Mouse (Mus musculus) c-Kit-positive CD71-negative TER-119-negative erythroid progenitor cells, embryonic 14.5 days (primary cell): Measurements from ENCODE around the gene Kank3.
"Not testable (repeated sequence)": the region's sequence is repeated elsewhere in the genome, so short reads cannot be mapped to it uniquely, and the experiment has no call there.

Source experiments
- DNase-seq: peaks from one replicate; pipeline ENCODE4 v3.0.0-alpha.2; 2013; ENCODE audit warnings: low read depth

Kank3 gene

GRCm38 (mm10) chr17:33807181-33807888, 3.0 kb upstream of the Kank3 start:
- DNase-seq, result no peak

GRCm38 (mm10) chr17:33808192-33808591, 2.1 kb upstream of the Kank3 start:
- no peak for DNase-seq

GRCm38 (mm10) chr17:33811142-33811516, 810 bp downstream of the Kank3 start:
- no peak for DNase-seq

- DNase-seq, result no peak
Measured at GRCm38 (mm10) chr17:33812475-33812874, 2.2 kb downstream of the Kank3 start.

- no peak for DNase-seq
Measured at GRCm38 (mm10) chr17:33812990-33813389, 2.7 kb downstream of the Kank3 start.

- no peak for DNase-seq
Measured at GRCm38 (mm10) chr17:33815399-33815798, 5.1 kb downstream of the Kank3 start.

- no peak for DNase-seq
Measured at GRCm38 (mm10) chr17:33816612-33817011, 6.3 kb downstream of the Kank3 start.

- peak; percentile 87 for DNase-seq
Measured at GRCm38 (mm10) chr17:33817184-33817968, 7.1 kb downstream of the Kank3 start.

- no peak for DNase-seq
Measured at GRCm38 (mm10) chr17:33817969-33818643, 7.8 kb downstream of the Kank3 start.

- DNase-seq, result no peak
Measured at GRCm38 (mm10) chr17:33822436-33822959, 12.2 kb downstream of the Kank3 start.

- DNase-seq, result not testable (repeated sequence)
Measured at GRCm38 (mm10) chr17:33823171-33823570, 12.9 kb downstream of the Kank3 start.

GRCm38 (mm10) chr17:33824084-33824996, 14.0 kb downstream of the Kank3 start, which contains the start of the genes Rps28 and Ndufa7:
Gene Rps28 (minus strand): TSS chr17:33824562.
Gene Ndufa7 (plus strand): TSS chr17:33824572.
- DNase-seq, result peak; percentile 92

- not testable (repeated sequence) for DNase-seq
Measured at GRCm38 (mm10) chr17:33824997-33825330, 14.6 kb downstream of the Kank3 start.

- no peak for DNase-seq
Measured at GRCm38 (mm10) chr17:33825462-33825861, 15.1 kb downstream of the Kank3 start.

GRCm38 (mm10) chr17:33826850-33827249, 16.5 kb downstream of the Kank3 start:
- peak; percentile 57 for DNase-seq

GRCm38 (mm10) chr17:33828892-33829291, 18.6 kb downstream of the Kank3 start:
- no peak for DNase-seq

- DNase-seq, result no peak
Measured at GRCm38 (mm10) chr17:33829561-33829960, 19.2 kb downstream of the Kank3 start.

GRCm38 (mm10) chr17:33842966-33843795, 32.9 kb downstream of the Kank3 start, which contains the start of gene Cd320:
Gene Cd320 (plus strand): TSS chr17:33843091.
- peak; percentile 86 for DNase-seq

- DNase-seq, result no peak
Measured at GRCm38 (mm10) chr17:33844196-33844595, 33.9 kb downstream of the Kank3 start.

- no peak for DNase-seq
Measured at GRCm38 (mm10) chr17:33848139-33848538, 37.8 kb downstream of the Kank3 start.
